Mouse (Mus musculus) forebrain, embryonic 13.5 days (tissue): ENCODE data around the gene Ror1. TPM values are rescaled to one million over a fixed set of nuclear protein-coding genes. Genes with fewer than 3 reads are reported as not detected.

ENCODE experiments used
- ATAC-seq: fragments of 200-750 bp; cut with Nextera tagmentation; 2 replicates; pipeline ENCODE4 v1.8.0; 2017
- H3K27ac ChIP-seq: fragments of 300-500 bp; sonication (generic); 2 replicates; pipeline ENCODE4 v1.5.1; 2015; ENCODE audit warnings: inconsistent platforms, mild to moderate bottlenecking, moderate library complexity
- H3K27me3 ChIP-seq: fragments of 300-500 bp; sonication (generic); 2 replicates; pipeline ENCODE4 v1.6.1; 2015; ENCODE audit warnings: mild to moderate bottlenecking, inconsistent platforms
- H3K36me3 ChIP-seq: fragments of 300-500 bp; sonication (generic); 2 replicates; pipeline ENCODE4 v1.6.1; 2015; ENCODE audit warnings: mild to moderate bottlenecking, inconsistent platforms; ENCODE audit not compliant: poor library complexity, severe bottlenecking
- H3K4me1 ChIP-seq: fragments of 300-500 bp; sonication (generic); 2 replicates; pipeline ENCODE4 v1.6.1; 2015; ENCODE audit warnings: inconsistent platforms
- H3K4me2 ChIP-seq: fragments of 300-500 bp; sonication (generic); 2 replicates; pipeline ENCODE4 v1.6.1; 2015; ENCODE audit warnings: inconsistent platforms, mild to moderate bottlenecking, moderate library complexity
- H3K4me3 ChIP-seq: fragments of 300-500 bp; sonication (generic); 2 replicates; pipeline ENCODE4 v1.5.1; 2015; ENCODE audit warnings: mild to moderate bottlenecking, inconsistent platforms
- H3K9ac ChIP-seq: fragments of 300-500 bp; sonication (generic); 2 replicates; pipeline ENCODE4 v1.6.1; 2015; ENCODE audit warnings: mild to moderate bottlenecking, inconsistent platforms
- H3K9me3 ChIP-seq: fragments of 300-500 bp; sonication (generic); replicated peaks from 2 replicates; pipeline ENCODE4 v1.6.1; 2016; ENCODE audit warnings: inconsistent platforms
- WGBS: fragments of 180-500 bp; shearing (Covaris S2); methylation state at CpG from one replicate; pipeline ENCODE4 v1.1.7; 2015; 5-methylcytosine and 5-hydroxymethylcytosine counted together
- polyA plus RNA-seq: library from polyadenylated mRNA; unstranded; fragments of >200 nt; fragmentation: Nextera tagmentation; extraction: Ambion mirVana; gene quantifications from 2 replicates; pipeline ENCODE4 v1.2.1, GENCODE M21; 2015

Ror1 gene
- polyA plus RNA-seq, 1 experiment from 2014 or later = 0.84 TPM

GRCm38 (mm10) chr4:100311775-100312537 lies 216.4 kb downstream of the Ror1 start:
- no peaks in the 10 kb centered on the region for H3K9me3 ChIP-seq
- H3K4me2 ChIP-seq = no peak overlapping the region
- H3K27me3 ChIP-seq = no peaks in the 10 kb centered on the region
- no peak overlapping the region for H3K27ac ChIP-seq
- no peaks in the 10 kb centered on the region for H3K4me1 ChIP-seq
- WGBS = 94% methylated on average over 10 of the region's 10 CpGs
- no peak overlapping the region for H3K4me3 ChIP-seq
- no peak for ATAC-seq
- no peak overlapping the region for H3K9ac ChIP-seq
- no peaks in the 10 kb centered on the region for H3K36me3 ChIP-seq

GRCm38 (mm10) chr4:100315066-100315465 lies 219.5 kb downstream of the Ror1 start:
- ATAC-seq = no peak
- H3K36me3 ChIP-seq = no peaks in the 10 kb centered on the region
- H3K27ac ChIP-seq = no peak overlapping the region
- no peaks in the 10 kb centered on the region for H3K4me1 ChIP-seq
- H3K9ac ChIP-seq = no peak overlapping the region
- 79% methylated on average over 1 of the region's 1 CpGs for WGBS
- no peaks in the 10 kb centered on the region for H3K27me3 ChIP-seq
- no peak overlapping the region for H3K4me2 ChIP-seq
- H3K4me3 ChIP-seq = no peak overlapping the region
- no peaks in the 10 kb centered on the region for H3K9me3 ChIP-seq

DNA sequence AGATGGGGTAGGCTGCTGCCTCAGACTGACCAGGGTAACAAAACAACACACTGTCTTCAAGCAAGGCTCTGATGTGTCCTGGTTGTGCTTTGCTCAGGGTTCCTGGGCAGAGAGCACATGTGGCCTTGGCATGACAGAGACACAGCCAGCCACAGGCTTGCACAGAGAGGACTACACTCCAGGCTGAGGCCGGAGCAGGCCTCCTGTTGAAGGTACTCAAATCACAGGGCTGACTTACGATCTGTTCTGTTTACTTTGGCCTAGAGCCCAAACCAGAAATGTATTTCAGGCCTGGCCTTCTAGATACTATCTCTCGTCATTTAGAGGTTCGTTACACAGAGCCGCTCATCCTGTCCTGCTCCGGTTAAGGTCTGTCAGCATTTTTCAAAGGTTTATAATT lies 226.2 kb downstream of the Ror1 start:
- Histone ChIP-seq H3K4me1 (no peaks in the 10 kb centered on the region), H3K27ac (no peak overlapping the region), H3K36me3 (no peaks in the 10 kb centered on the region), H3K4me2 (no peak overlapping the region), H3K4me3 (no peak overlapping the region), H3K9me3 (no peaks in the 10 kb centered on the region), H3K27me3 (no peaks in the 10 kb centered on the region), H3K9ac (no peak overlapping the region)
- no peak for ATAC-seq
- WGBS = 81% methylated on average over 6 of the region's 6 CpGs

DNA sequence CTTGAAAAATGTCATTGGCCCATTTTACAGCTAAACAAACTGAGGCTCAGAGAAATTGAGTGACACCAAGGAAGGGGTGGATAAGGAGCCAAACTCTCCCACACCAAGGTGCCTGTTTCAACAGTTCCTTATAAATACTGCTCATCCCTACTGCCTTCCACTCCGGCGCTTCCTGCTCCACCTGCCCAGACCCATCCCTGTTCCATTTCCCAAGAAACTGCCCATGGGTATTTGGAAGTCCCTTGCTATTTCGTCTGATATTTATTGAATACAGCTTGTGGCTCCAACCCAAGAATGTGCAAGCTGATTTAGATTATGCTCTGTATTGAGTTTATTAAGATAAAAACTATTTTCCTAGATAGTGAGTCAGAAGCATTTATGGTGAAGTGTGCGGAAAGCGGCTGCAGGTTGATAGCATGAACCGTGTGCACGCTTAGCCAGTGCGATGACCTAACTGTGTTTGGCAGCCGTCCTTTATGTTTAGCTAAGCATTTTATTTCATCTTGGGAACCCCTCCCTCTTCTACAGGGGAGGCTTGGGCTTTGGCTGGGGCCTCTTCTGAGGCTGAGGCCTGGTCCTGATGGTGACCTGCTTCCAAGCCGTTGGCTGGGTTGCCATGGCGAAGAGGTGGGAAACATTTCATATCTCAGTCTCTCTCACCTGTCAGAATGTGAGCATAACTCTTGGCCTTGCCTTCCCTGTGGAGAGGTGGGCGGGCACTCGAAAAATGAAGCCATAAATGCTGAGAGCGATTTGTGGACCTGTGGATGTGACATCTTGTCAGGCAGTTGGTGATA lies 229.3 kb downstream of the Ror1 start:
- no peak overlapping the region for H3K9ac ChIP-seq
- H3K27me3 ChIP-seq = no peaks in the 10 kb centered on the region
- no peak for ATAC-seq
- no peaks in the 10 kb centered on the region for H3K9me3 ChIP-seq
- H3K27ac ChIP-seq = no peak overlapping the region
- H3K36me3 ChIP-seq = no peaks in the 10 kb centered on the region
- H3K4me3 ChIP-seq = no peak overlapping the region
- H3K4me2 ChIP-seq = no peak overlapping the region
- no peaks in the 10 kb centered on the region for H3K4me1 ChIP-seq
- 89% methylated on average over 14 of the region's 14 CpGs for WGBS

DNA sequence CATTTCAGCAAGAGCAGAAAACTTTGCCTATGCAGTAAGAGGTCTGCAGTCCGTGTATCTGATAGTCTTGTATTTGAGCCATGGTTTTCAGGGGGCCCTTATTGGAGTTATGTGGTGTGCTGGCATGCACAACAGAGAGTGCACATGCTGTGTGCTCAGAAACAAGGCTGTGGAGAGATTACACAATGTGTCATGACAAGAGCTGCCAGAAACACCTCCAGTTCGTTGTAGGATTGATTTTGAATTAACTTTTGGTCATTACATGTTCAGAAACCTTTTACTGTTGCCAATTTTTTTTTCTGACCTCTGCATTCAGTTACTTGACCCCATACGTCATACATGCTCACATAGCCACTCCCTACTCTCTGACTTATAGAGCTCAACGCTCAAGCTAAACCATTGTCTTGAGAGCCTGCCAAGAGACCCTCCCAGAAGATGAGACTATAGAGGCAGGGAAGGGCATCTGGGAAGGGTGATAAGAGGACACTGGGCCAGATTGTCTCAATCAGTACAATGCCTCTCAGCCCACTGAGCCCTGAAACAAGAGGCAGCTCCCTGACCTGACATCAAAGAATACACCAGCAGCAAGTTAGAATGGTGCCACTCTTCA lies 232.9 kb downstream of the Ror1 start:
- Histone ChIP-seq H3K4me1 (no peaks in the 10 kb centered on the region), H3K4me3 (no peak overlapping the region), H3K9ac (no peak overlapping the region), H3K9me3 (no peaks in the 10 kb centered on the region), H3K27me3 (no peaks in the 10 kb centered on the region), H3K4me2 (no peak overlapping the region), H3K27ac (no peak overlapping the region), H3K36me3 (no peaks in the 10 kb centered on the region)
- no peak for ATAC-seq
- 59% methylated on average over 4 of the region's 4 CpGs for WGBS

- H3K4me1 ChIP-seq = peaks cover 4% of the 10 kb centered on the region; the same call in 1 of the 2 replicates
- WGBS = 49% methylated on average over 2 of the region's 2 CpGs
- no peak overlapping the region for H3K4me3 ChIP-seq
- H3K9ac ChIP-seq = no peak overlapping the region
- no peaks in the 10 kb centered on the region for H3K9me3 ChIP-seq
- H3K4me2 ChIP-seq = no peak overlapping the region
- ATAC-seq = no peak
- H3K27ac ChIP-seq = no peak overlapping the region
- no peaks in the 10 kb centered on the region for H3K27me3 ChIP-seq
- H3K36me3 ChIP-seq = no peaks in the 10 kb centered on the region
Measured at GRCm38 (mm10) chr4:100335168-100335567, 239.6 kb downstream of the Ror1 start.

GRCm38 (mm10) chr4:100347791-100348190 lies 252.2 kb downstream of the Ror1 start:
- Histone ChIP-seq H3K4me1 (no peaks in the 10 kb centered on the region), H3K27ac (no peak overlapping the region), H3K4me3 (no peak overlapping the region), H3K9ac (no peak overlapping the region), H3K9me3 (no peaks in the 10 kb centered on the region), H3K36me3 (no peaks in the 10 kb centered on the region), H3K4me2 (no peak overlapping the region), H3K27me3 (no peaks in the 10 kb centered on the region)
- no peak for ATAC-seq
- 84% methylated on average over 3 of the region's 3 CpGs for WGBS

- Histone ChIP-seq H3K9ac (no peak overlapping the region), H3K36me3 (no peaks in the 10 kb centered on the region), H3K27ac (no peak overlapping the region), H3K9me3 (no peaks in the 10 kb centered on the region), H3K27me3 (no peaks in the 10 kb centered on the region), H3K4me2 (no peak overlapping the region), H3K4me1 (no peaks in the 10 kb centered on the region), H3K4me3 (no peak overlapping the region)
- no peak for ATAC-seq
- 91% methylated on average over 7 of the region's 7 CpGs for WGBS
Measured at GRCm38 (mm10) chr4:100350106-100350795, 254.7 kb downstream of the Ror1 start.

DNA sequence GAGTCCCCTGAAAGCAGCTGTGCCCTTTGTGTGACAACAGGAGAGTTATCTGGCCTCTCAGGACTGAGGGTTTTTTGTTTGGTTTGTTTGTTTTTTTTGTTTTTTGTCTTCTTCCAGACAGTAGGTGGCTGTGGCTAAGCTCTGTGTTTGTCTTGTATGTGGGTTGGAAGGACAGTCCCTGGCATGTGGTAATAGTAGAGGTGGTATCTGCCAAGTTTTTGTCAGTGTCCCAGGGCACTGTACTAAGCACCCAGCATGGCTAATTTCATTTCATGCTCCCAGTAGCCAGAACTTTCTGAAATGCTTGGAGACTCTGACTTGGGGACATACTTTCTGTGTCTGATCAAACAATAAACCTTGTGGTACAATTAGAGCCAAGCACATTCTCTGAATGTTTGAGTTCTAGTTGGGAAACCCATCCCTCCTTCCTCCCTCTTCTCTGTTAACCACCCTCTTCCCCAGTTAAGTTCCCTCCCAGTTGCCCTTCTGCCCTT lies 256.3 kb downstream of the Ror1 start:
- Histone ChIP-seq H3K9ac (no peak overlapping the region), H3K4me2 (no peak overlapping the region), H3K4me3 (no peak overlapping the region), H3K27me3 (no peaks in the 10 kb centered on the region), H3K4me1 (peaks cover 3% of the 10 kb centered on the region; the same call in 1 of the 2 replicates), H3K9me3 (no peaks in the 10 kb centered on the region), H3K27ac (no peak overlapping the region), H3K36me3 (no peaks in the 10 kb centered on the region)
- no peak for ATAC-seq

DNA sequence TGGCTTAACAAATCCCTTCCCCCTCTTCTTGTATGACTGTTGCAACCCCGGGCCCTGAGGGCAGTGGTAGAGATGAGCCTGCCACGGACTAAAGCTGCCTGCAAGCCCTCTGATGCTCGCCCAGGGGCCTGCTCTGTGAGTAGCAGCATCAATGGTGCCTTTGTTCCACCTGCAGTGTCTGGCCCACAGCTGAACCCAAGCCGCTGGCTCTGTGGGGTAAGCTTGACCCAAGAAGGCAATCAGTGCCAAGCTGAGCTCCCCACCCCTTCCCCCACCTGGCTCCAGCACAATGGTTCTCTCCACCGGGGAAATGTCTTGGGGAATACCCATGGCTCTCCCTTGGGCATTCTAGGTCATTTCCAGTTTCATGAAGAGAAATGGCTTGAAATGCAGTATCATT lies 260.0 kb downstream of the Ror1 start:
- no peak overlapping the region for H3K4me3 ChIP-seq
- ATAC-seq = no peak
- H3K9ac ChIP-seq = no peak overlapping the region
- no peaks in the 10 kb centered on the region for H3K27me3 ChIP-seq
- peaks cover 3% of the 10 kb centered on the region; the same call in 1 of the 2 replicates for H3K4me1 ChIP-seq
- WGBS = 45% methylated on average over 5 of the region's 5 CpGs
- no peak overlapping the region for H3K27ac ChIP-seq
- no peaks in the 10 kb centered on the region for H3K9me3 ChIP-seq
- no peak overlapping the region for H3K4me2 ChIP-seq
- H3K36me3 ChIP-seq = no peaks in the 10 kb centered on the region

DNA sequence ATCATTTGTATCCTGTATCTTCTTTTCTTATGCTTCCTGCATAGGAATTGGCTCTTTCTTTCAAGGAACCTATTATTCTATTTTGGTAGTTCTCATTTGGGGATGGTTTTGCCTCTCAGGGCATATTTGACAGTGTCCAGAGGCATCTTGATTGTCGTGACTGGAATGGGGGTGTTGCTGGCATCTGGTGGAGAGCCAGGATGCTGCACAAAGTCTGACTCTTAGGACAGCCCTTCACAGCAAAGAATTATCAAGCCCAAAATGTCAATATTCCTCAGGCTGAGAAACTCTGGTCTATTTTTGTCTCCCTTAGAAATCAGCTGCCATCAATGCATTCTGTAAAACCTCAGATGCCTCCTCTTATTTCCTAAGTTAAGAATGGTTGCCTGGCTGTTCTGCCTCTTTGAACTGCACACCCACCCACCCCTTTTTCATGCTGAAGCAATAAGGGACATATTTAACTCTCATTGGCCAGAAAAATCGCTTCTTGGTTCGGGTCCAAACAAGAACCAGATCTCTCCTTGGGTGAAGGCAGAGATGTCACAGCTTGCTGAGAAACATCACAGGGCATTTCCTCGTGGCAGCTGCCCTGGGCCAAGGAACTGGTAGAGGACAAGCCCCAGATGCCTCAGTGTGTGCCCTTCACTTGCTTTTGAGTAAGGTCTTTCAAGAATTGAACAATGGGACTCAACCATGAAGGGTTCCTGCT lies 262.4 kb downstream of the Ror1 start:
- no peak overlapping the region for H3K27ac ChIP-seq
- H3K36me3 ChIP-seq = no peaks in the 10 kb centered on the region
- no peak overlapping the region for H3K9ac ChIP-seq
- 90% methylated on average over 4 of the region's 4 CpGs for WGBS
- no peak overlapping the region for H3K4me2 ChIP-seq
- H3K4me3 ChIP-seq = no peak overlapping the region
- no peaks in the 10 kb centered on the region for H3K27me3 ChIP-seq
- ATAC-seq = no peak
- peaks cover 3% of the 10 kb centered on the region; the same call in 1 of the 2 replicates for H3K4me1 ChIP-seq
- H3K9me3 ChIP-seq = no peaks in the 10 kb centered on the region
